28 mouse cellular contexts compared by ENCODE assay signal in genomic region chr13:86494721-86495120, GRCm38 (mm10).
A peak's percentile ranks its signal among the peaks of the same experiment; 100 is the strongest.
DNase-seq lines count a peak whose midpoint lies in the region; ATAC-seq and TF ChIP-seq lines count a peak whose summit lies in the region.
"Had no signal": no experiment of that assay in that cellular context is flagged by ENCODE, and none has a peak within 500 bp of the region (broad histone marks: within the 10 kb centered on the region; RNA-seq: fewer than 3 reads in every experiment).

No protein-coding gene starts in this region.

- no peak overlapping the region for H3K4me2 ChIP-seq in forebrain, embryonic 15.5 days (replicated peaks)
- no peak overlapping the region for H3K4me2 ChIP-seq in midbrain, postnatal 0 days (ENCODE audit: low read depth, low read length, poor library complexity, severe bottlenecking)
- no peak overlapping the region for H3K4me2 ChIP-seq in forebrain, embryonic 16.5 days (ENCODE audit: low read length)
- no peak overlapping the region for H3K4me2 ChIP-seq in midbrain, embryonic 14.5 days (ENCODE audit: low read length)
- H3K4me2 ChIP-seq: embryonic facial prominence, embryonic 15.5 days; heart, embryonic 12.5 days; hindbrain, embryonic 12.5 days; stomach, embryonic 15.5 days had no signal

- TF ChIP-seq CTCF in midbrain, postnatal 0 days (IDR thresholded peaks at IDR 0.05), result no peak
- TF ChIP-seq CTCF in left cerebral cortex, adult 2 months (IDR thresholded peaks at IDR 0.05), result no peak

- DNase-seq in forebrain, embryonic 10.5 days (ENCODE audit: extremely low spot score, low spot score), result no peak
- peak; percentile 12 for DNase-seq in midbrain, embryonic 10.5 days (ENCODE audit: low spot score)
- DNase-seq in midbrain, postnatal 0 days (ENCODE audit: low spot score), result no peak
- DNase-seq in midbrain, embryonic 14.5 days, result no peak
- DNase-seq in left cerebral cortex, adult 2 months (ENCODE audit: extremely low spot score in 1 of 2, low spot score in 2 of 2), result no peak
- DNase-seq: adrenal gland, postnatal 25 days; cerebellum, adult 18-20 months; cerebellum, postnatal 10 days; gastrocnemius, postnatal 25 days; heart, adult 18-20 months; kidney, adult 9 months; kidney, postnatal 10 days; liver; lung, adult 2 months; lung, postnatal 10 days; right cerebral cortex, postnatal 25 days; thymus, postnatal 25 days had no signal

- H3K36me3 ChIP-seq in forebrain, embryonic 15.5 days, result no peaks in the 10 kb centered on the region
- H3K36me3 ChIP-seq in forebrain, embryonic 10.5 days (replicated peaks), result no peaks in the 10 kb centered on the region
- H3K36me3 ChIP-seq in midbrain, embryonic 10.5 days, result no peaks in the 10 kb centered on the region
- no peaks in the 10 kb centered on the region for H3K36me3 ChIP-seq in midbrain, postnatal 0 days (ENCODE audit: insufficient read depth, low read length)
- no peaks in the 10 kb centered on the region for H3K36me3 ChIP-seq in forebrain, embryonic 16.5 days (ENCODE audit: control insufficient read depth, insufficient read depth)
- no peaks in the 10 kb centered on the region for H3K36me3 ChIP-seq in midbrain, embryonic 14.5 days (ENCODE audit: control insufficient read depth, insufficient read depth, low read length)
- H3K36me3 ChIP-seq: embryonic facial prominence, embryonic 10.5 days; embryonic facial prominence, embryonic 15.5 days; heart, embryonic 12.5 days; hindbrain, embryonic 12.5 days; stomach, embryonic 15.5 days had no signal

- WGBS in forebrain, embryonic 15.5 days, result 36% methylated on average over 2 of the region's 2 CpGs
- WGBS in forebrain, embryonic 10.5 days, result 46% methylated on average over 2 of the region's 2 CpGs
- 27% methylated on average over 2 of the region's 2 CpGs for WGBS in midbrain, embryonic 10.5 days
- 21% methylated on average over 2 of the region's 2 CpGs for WGBS in midbrain, postnatal 0 days
- WGBS in forebrain, embryonic 16.5 days, result 44% methylated on average over 2 of the region's 2 CpGs
- WGBS in midbrain, embryonic 14.5 days, result 19% methylated on average over 2 of the region's 2 CpGs

- H3K27ac ChIP-seq in forebrain, embryonic 15.5 days (replicated peaks), result no peak overlapping the region
- H3K27ac ChIP-seq in forebrain, embryonic 10.5 days, result no peak overlapping the region
- H3K27ac ChIP-seq in midbrain, embryonic 10.5 days (replicated peaks), result 0 out of 2 replicates have a peak overlapping the region, but pooled peaks have one; percentile 29
- H3K27ac ChIP-seq in midbrain, postnatal 0 days (ENCODE audit: low read depth, low read length), result no peak overlapping the region
- no peak overlapping the region for H3K27ac ChIP-seq in forebrain, embryonic 16.5 days (ENCODE audit: low read length)
- H3K27ac ChIP-seq in midbrain, embryonic 14.5 days (replicated peaks; ENCODE audit: low read depth, low read length), result 0 out of 2 replicates have a peak overlapping the region, but pooled peaks have one; percentile 8
- H3K27ac ChIP-seq in left cerebral cortex, adult 2 months, result no peak overlapping the region
- H3K27ac ChIP-seq: embryonic facial prominence, embryonic 10.5 days; embryonic facial prominence, embryonic 15.5 days; hindbrain, embryonic 12.5 days; liver, embryonic 14.5 days; macrophage; stomach, embryonic 15.5 days had no signal

- H3K9ac ChIP-seq in forebrain, embryonic 15.5 days (replicated peaks), result no peak overlapping the region
- no peak overlapping the region for H3K9ac ChIP-seq in midbrain, postnatal 0 days (replicated peaks; ENCODE audit: low read length, poor library complexity, severe bottlenecking)
- no peak overlapping the region for H3K9ac ChIP-seq in forebrain, embryonic 16.5 days (replicated peaks; ENCODE audit: low read depth, low read length)
- no peak overlapping the region for H3K9ac ChIP-seq in midbrain, embryonic 14.5 days (replicated peaks; ENCODE audit: low read length)
- H3K9ac ChIP-seq: embryonic facial prominence, embryonic 15.5 days; heart, embryonic 12.5 days; hindbrain, embryonic 12.5 days; liver, embryonic 14.5 days; stomach, embryonic 15.5 days had no signal

- no peak overlapping the region for H3K4me3 ChIP-seq in forebrain, embryonic 15.5 days
- no peak overlapping the region for H3K4me3 ChIP-seq in forebrain, embryonic 10.5 days
- no peak overlapping the region for H3K4me3 ChIP-seq in midbrain, embryonic 10.5 days
- H3K4me3 ChIP-seq in midbrain, postnatal 0 days (ENCODE audit: low read depth, low read length), result no peak overlapping the region
- H3K4me3 ChIP-seq in forebrain, embryonic 16.5 days (replicated peaks; ENCODE audit: low read length), result no peak overlapping the region
- H3K4me3 ChIP-seq in midbrain, embryonic 14.5 days (replicated peaks; ENCODE audit: low read depth, low read length), result no peak overlapping the region
- H3K4me3 ChIP-seq in left cerebral cortex, adult 2 months, result no peak overlapping the region
- H3K4me3 ChIP-seq: embryonic facial prominence, embryonic 10.5 days; embryonic facial prominence, embryonic 15.5 days; heart, embryonic 12.5 days; hindbrain, embryonic 12.5 days; myocyte; stomach, embryonic 15.5 days had no signal

- intact Hi-C loops in left cerebral cortex, adult 2 months (cut with DNase I), result no loop called here

- H3K27me3 ChIP-seq in forebrain, embryonic 15.5 days, result no peaks in the 10 kb centered on the region
- no peaks in the 10 kb centered on the region for H3K27me3 ChIP-seq in forebrain, embryonic 10.5 days (ENCODE audit: poor library complexity, severe bottlenecking)
- H3K27me3 ChIP-seq in midbrain, embryonic 10.5 days (ENCODE audit: low read depth, poor library complexity, severe bottlenecking), result no peaks in the 10 kb centered on the region
- no peaks in the 10 kb centered on the region for H3K27me3 ChIP-seq in midbrain, postnatal 0 days (ENCODE audit: insufficient read depth, low read length)
- no peaks in the 10 kb centered on the region for H3K27me3 ChIP-seq in forebrain, embryonic 16.5 days (replicated peaks; ENCODE audit: control insufficient read depth, insufficient read depth, low read length)
- no peaks in the 10 kb centered on the region for H3K27me3 ChIP-seq in midbrain, embryonic 14.5 days (ENCODE audit: control insufficient read depth, insufficient read depth, low read length)
- H3K27me3 ChIP-seq: embryonic facial prominence, embryonic 15.5 days; heart, embryonic 12.5 days; hindbrain, embryonic 12.5 days; stomach, embryonic 15.5 days had no signal

- H3K9me3 ChIP-seq in forebrain, embryonic 15.5 days, result no peaks in the 10 kb centered on the region
- H3K9me3 ChIP-seq in forebrain, embryonic 10.5 days, result no peaks in the 10 kb centered on the region
- H3K9me3 ChIP-seq in midbrain, embryonic 10.5 days (replicated peaks), result no peaks in the 10 kb centered on the region
- no peaks in the 10 kb centered on the region for H3K9me3 ChIP-seq in midbrain, postnatal 0 days (ENCODE audit: low read length)
- H3K9me3 ChIP-seq in forebrain, embryonic 16.5 days (ENCODE audit: control insufficient read depth, low read length), result no peaks in the 10 kb centered on the region
- H3K9me3 ChIP-seq in midbrain, embryonic 14.5 days (ENCODE audit: control insufficient read depth, low read length), result no peaks in the 10 kb centered on the region
- H3K9me3 ChIP-seq: embryonic facial prominence, embryonic 10.5 days; embryonic facial prominence, embryonic 15.5 days; heart, embryonic 12.5 days; hindbrain, embryonic 12.5 days; stomach, embryonic 15.5 days had no signal

- ATAC-seq in forebrain, embryonic 15.5 days (replicated peaks), result 0 out of 2 replicates have a peak, but pooled peaks have one; percentile 23
- no peak; the same call in 1 of the 2 replicates for ATAC-seq in midbrain, postnatal 0 days (ENCODE audit: low FRiP score)
- ATAC-seq in forebrain, embryonic 16.5 days, result peak; percentile 40
- ATAC-seq in midbrain, embryonic 14.5 days (ENCODE audit: low FRiP score, low TSS enrichment), result 0 out of 2 replicates have a peak, but pooled peaks have one; percentile 11
- ATAC-seq: intestine, postnatal 0 days had no signal

- H3K4me1 ChIP-seq in forebrain, embryonic 15.5 days, result no peaks in the 10 kb centered on the region
- H3K4me1 ChIP-seq in forebrain, embryonic 10.5 days, result no peaks in the 10 kb centered on the region
- peaks cover 8% of the 10 kb centered on the region for H3K4me1 ChIP-seq in midbrain, embryonic 10.5 days
- H3K4me1 ChIP-seq in midbrain, postnatal 0 days (ENCODE audit: insufficient read depth, low read length), result no peaks in the 10 kb centered on the region
- H3K4me1 ChIP-seq in forebrain, embryonic 16.5 days (replicated peaks; ENCODE audit: control insufficient read depth, insufficient read depth, low read length), result no peaks in the 10 kb centered on the region
- H3K4me1 ChIP-seq in midbrain, embryonic 14.5 days (ENCODE audit: control insufficient read depth, insufficient read depth, low read length), result no peaks in the 10 kb centered on the region
- H3K4me1 ChIP-seq: embryonic facial prominence, embryonic 10.5 days; embryonic facial prominence, embryonic 15.5 days; heart, embryonic 12.5 days; hindbrain, embryonic 12.5 days; stomach, embryonic 15.5 days had no signal

Comparison
In these comparisons a context has a peak if more than half of its experiments do, and no peak if none do; other contexts are left out.
1. H3K27ac ChIP-seq: peak in midbrain, embryonic 10.5 days (single experiment) and midbrain, embryonic 14.5 days (single experiment); none in forebrain, embryonic 15.5 days (single experiment), forebrain, embryonic 10.5 days (single experiment), midbrain, postnatal 0 days (single experiment), forebrain, embryonic 16.5 days (single experiment) and left cerebral cortex, adult 2 months (single experiment).